Mouse (Mus musculus) cerebellum, adult 18-20 months (tissue): ENCODE results near the gene Eps15l1.
A peak's percentile ranks its signal among the peaks of the same experiment; 100 is the strongest.

Experiments used
- DNase-seq, 2 experiments: peaks; one replicate each; pipeline ENCODE4 v3.0.0; 2021

The Eps15l1 gene

DNA sequence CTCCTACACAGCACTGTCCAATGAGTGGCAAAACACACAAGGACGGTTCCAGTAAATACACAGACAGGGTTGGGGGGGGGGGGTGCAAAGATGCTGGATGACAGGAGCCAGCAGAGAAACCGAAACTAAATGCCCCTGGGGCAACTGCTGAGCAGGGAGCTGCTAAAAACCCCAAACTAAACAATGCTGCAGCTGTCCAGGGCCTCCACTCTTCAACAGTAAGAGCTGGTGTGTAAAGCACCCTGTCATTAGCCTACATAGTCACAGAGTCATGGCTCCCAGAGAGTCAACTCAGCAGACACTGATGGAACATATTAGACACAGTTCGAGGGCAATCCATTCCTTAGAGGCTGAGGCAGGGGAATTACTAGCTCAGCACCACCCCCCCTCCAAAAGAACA lies 11.8 kb downstream of the Eps15l1 start:
- DNase-seq: no peak

DNA sequence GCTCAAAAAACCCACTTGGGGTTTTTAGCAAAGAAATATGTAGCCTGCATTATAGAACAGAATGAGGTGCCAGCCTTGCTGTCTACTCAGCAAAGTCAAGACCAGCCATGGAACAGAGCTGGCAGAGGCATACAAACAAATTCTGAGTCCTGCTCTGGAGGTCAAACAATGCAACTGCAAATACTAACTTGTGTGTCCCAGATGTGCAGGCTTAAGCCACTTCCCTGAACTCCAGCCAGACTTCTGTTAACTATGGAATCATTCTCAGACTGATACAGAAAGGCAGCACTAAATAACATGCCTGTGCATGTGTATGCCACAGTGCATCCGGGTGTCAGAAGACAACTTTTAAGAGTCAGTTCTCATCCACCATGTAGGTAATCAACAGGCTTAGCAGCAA lies 13.4 kb downstream of the Eps15l1 start:
- no peak for DNase-seq

DNA sequence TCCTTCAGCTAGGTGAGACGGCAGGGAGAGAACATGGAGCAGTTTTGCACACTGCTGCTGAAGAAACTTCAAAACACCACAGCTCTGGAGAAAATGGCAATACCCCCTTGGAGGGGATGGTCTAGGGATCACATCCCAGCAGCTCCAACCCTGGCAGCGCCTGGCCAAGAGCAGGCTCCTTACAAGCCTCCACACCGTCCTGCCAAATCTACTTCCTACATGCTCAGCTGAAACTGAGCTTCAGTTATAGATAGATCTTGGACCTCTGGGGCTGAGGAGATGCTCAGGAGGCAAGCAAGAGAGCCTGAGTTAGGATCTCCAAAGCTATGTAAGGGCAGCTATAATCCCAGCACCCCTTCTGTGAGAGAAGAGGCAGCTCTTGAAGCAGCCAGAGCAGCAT lies 18.3 kb downstream of the Eps15l1 start:
- DNase-seq: no peak

DNA sequence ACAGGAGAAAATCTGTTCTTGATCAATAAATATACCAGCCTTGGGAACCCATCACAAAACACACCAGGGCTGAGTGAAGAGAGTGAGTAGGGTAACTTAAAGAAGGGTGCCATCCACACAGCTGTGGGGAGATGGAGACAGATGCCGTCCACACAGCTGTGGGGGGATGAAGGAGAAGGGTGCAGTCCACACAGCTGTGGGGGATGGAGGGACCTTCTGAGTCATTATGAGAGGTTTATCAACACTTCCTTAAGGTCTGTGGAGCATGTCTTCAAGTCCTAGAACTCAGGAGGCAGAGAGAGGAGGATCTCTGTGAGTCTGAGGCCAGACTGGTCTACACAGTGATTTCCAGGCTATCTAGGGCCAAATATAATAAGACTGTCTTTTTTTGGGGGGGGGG lies 19.9 kb downstream of the Eps15l1 start:
- no peak for DNase-seq

DNA sequence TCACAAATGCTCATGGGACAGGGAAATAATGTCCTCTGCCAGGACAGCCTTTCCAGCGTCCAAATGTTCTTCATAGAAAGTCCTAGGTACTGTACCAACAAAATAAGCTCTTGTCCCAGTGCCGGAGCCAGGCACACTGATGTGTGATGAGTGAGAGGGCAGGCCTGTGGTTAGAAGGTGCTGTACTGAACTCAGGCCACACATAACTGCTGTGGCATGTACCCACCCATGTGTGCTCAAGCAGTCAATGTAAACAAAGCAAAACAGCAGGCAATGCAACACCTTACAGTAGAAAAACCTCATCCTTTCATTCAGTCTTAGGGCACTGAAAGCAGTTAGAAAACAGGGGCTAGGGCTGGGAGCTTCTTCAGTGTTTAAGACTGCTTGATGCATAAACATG lies 35.5 kb downstream of the Eps15l1 start:
- DNase-seq: no peak

DNA sequence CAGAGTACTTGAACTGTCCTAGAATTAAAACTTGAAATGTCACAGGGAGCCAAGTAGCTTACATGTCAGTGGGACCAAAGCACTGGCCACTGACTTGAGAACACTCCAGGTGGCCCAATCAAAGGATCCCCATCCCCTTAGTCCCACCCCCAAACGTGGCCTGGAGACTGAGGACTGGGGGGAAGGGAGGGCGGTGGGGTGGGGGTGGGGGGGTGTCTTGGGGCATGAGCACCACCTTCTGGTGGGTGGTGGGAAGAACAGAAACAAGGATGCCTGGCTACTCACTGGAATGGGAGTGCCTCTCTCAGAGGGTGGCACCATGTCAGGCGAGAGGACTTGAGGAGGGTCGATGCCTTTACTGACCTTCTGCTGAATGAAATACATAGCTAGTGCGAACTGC lies 38.9 kb downstream of the Eps15l1 start:
- no peak for DNase-seq

DNA sequence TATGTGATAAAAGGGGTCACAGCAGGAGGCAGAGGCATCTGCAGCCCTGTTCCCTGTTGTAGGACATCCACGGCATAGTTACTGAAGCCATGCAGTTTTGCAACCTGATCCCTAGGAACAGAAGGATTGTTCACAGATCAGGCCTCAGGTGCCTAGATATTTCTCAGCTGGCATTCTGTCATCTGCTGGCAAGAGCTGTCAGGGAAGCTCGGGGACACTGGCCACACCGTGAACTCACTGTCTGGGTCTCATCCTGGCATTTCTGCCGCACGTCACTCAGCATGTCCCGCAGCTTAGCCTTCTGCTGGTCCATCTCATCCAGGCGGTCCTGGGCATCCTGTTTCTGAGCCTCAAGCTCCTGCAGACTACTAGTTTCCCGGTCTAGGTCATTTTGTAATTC lies 40.6 kb downstream of the Eps15l1 start:
- peak; percentile 53 to 70 for DNase-seq

DNA sequence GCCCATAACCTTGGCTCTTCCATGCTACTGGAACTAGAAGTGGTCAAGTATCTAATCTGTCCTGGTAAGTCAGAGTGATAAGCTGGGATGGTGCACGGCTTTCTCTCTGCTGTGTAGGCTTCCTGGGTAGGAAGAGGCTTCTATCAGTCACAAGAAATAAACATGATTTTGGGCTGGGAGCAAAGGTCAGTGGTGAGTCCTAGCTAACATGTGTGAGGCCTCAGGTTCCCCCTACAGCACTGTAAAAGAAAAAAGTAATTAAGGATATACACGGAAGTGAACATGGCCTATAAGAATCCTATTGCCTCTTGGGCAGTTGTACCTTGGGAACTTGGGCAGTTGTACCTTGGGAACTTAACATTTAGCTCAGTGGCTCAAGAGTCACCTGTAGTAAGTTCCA lies 44.4 kb downstream of the Eps15l1 start:
- no peak for DNase-seq

DNA sequence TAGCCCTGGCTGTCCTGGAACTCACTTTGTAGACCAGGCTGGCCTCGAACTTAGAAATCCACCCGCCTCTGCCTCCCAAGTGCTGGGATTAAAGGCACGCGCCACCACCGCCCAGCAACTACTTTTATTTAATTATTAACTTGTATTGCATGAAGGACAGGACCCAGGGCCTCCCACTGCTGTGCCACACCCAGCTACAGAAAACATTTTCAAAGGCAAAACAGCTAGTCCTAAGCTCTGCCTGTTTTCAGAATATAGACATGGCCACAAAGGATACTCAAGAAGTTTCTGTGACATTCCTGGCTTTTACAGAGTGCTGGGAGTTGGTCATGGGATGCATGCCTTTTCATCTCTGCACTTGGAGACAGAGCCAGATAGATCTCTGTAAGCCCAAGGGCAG lies 45.0 kb downstream of the Eps15l1 start:
- no peak for DNase-seq

DNA sequence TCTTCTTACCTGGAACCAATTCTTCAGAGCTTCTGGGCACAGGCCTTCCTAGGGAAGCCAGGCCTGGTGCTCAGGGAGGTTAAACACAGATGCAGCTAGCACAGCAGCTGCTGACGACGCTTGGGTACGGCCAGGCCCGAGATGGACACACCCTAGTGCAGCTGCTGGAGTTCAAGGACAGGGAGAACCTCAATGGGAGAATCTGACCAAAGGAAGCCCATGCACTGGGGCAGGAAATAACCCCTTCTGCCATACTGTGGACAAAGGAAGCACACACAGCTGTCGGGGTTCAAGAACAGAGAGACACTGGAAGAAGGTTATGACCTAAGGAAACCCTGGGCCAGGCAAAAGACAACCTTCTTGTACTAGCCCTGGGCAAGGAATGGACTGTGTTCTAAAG lies 46.1 kb downstream of the Eps15l1 start:
- no peak for DNase-seq

DNA sequence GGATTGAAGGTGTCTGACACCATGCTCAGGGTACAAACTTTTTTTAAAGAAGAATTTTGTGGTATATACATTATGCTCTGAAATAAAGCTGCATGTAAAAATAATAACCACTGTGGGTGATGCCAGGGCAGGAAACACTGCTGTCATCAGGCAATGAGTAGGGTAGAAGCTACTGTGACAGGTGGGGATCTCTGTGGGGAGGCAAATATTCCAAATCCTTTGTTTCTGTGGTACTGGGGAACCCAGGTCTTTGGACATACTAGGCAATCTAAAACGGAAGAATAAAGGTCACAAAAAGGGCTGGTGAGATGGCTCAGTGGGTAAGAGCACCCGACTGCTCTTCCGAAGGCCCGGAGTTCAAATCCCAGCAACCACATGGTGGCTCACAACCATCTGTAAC lies 48.9 kb downstream of the Eps15l1 start:
- peak; percentile 26 to 35 for DNase-seq

DNA sequence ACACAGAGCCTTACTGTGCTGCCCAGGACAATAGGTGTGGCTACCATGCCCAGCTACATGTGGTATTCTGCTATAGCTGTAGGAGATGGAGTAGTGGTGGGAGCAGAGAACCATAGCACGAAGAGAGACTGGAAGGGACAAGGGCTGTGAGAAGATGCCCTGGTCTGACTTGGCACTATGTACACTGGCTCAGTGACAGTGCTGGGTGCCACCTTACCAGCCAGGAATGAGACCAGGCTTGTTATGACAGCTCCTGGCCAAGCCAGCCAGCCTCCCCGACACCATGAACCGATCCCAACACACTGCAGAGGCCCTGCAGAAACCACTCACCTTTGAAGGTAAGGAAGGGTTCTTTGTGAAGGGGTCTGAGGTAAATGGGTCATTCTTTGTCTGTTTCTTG lies 49.9 kb downstream of the Eps15l1 start:
- DNase-seq: no peak

DNA sequence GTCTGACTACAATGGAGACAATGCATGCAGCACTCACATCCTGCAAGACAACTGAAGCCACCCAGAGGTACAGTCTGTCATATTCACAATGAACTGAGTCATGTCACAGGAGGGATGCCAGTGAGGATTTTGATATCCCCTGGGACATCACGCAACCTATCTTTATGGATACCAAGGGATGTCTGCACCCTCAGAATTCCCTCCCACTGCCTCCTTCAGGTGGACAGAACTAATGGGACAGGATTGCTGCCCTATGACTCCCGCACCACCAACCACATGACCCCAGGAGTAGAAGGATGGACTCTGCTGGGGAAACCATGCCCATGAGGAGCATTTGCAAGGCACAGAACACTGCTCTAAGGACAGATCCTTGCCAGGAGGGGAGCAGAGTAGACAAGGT lies 54.8 kb downstream of the Eps15l1 start:
- DNase-seq: no peak

DNA sequence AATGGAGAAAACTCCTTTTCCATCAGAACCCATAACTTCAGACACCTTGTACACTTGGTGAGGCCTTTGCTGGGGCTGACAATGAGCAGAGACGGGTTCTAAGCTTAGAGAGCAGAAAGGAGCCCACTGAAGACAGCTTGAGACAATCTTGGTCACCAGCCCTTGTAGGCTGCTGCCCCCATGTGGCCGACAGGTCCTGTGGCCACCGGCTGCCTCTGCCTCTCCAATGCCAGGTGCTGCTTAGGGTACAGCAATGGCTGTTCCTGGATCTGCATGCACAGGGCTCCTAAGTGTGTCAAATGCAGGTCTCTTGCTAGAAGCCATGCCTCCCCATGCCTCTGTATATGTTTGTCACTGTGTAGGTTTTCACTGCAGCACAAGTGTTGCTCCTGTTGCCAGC lies 55.4 kb downstream of the Eps15l1 start:
- DNase-seq: peak; percentile 67 to 73

DNA sequence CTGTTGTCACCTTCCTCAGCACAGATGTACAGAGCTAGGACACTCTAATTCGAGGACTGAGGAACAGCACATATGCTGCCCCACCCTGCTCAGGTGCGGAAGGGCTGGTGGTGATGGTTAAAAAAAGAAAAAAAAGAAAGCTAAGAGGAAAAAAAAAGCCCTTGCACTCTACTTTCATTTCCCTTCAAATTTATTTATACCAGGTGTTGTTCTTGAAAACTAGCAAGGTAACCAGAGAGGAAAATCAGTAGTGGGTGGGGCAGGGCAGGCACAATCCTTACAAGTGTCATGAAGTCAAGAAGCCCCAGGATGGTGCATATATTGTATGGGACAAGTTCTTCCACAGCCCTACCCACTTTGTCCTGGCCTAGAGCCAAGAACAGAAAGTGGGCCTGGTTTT lies 56.2 kb downstream of the Eps15l1 start:
- no peak for DNase-seq

DNA sequence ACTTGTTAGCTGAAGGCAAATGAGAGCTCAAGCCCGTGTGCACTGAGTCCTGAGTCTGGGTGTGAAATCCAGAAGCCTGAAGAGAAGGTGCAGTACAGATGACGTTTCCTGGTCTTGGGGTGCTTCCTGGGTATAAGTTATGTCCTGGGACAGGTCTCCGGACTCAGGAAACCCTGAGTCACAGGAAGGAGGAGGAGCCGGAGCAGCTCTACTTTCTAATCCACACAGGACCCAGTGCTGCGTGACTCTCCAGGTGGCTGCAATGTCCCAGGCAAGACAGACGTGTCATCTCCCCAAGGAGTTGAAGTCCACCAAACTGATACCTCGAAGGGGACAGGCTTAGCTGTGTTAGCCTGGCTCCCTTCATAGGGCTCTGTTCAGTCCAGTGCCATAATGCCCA lies 57.8 kb downstream of the Eps15l1 start:
- DNase-seq: no peak

DNA sequence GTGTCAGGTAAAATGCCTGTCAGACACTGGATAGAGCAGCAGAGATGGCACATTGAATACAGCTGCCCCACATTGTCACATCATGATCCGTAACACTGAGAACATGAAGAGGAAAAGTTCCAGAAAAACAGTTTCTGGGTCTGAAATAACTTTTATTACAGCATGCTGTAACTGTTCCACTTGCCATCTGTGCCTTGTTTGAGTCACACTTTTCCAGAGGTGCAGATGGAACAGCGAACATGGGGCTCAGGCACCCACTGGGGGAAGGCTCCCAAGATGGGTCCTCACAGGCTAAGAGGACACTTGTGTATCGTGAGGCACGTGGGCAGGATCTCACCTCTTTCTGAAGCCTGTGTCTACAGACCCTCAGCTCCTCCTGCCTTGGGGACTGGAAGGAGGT lies 58.5 kb downstream of the Eps15l1 start:
- DNase-seq: no peak

DNA sequence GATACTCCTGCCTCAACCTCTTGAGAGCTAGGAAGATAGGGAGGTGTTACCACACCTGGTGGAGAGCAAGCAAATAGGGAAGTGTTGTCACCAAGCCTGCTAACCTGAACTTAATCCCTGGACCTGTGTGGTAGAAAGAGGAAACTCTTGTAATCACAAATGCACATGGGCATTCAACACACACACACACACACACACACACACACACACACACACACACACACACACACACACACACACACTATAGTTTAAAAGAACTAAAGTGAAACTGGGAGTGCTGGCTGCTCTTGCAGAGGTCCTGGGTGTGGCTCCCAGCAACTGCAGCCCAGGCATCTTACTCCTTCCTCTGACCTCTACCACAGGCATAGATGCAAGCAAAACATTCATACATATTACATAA lies 61.1 kb downstream of the Eps15l1 start:
- no peak for DNase-seq

DNA sequence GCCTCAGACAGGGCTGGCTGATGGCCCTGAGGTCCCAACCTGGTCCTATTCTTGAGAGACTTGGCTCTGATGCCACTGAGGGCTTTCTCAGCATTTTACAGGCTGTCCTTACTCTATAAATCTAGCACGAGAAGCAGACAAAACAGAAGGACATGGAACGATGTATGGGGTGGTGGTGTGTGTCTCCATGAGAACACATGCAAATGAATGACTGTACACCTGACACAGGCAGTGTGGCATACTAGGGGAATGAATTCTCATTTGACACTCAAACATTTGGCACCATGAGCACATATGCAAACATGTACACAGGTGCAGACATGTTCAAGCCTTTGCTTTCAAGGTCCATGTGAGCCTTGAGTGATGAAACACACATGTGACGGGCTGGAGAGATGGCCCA lies 64.7 kb downstream of the Eps15l1 start:
- DNase-seq: no peak

DNA sequence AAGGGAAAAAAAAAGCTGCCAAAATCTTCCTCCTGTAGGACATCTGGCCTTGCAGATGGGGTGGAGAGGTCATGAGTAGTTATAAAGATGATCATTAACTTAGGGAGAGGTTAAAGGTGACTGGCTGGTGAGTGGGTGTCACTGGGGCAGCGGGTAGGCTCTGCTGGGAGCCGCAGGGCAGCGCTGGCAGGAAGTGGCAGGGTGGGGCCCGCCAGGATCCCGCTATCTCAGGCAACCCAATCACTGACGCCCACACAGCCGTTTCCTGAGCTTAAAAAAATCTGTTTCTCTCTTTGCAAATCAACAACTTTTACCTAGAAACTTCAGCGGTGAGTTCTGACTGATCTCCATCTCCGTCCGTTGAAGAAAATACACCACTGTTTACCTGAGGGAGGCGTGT lies 67.0 kb downstream of the Eps15l1 start:
- DNase-seq: no peak

DNA sequence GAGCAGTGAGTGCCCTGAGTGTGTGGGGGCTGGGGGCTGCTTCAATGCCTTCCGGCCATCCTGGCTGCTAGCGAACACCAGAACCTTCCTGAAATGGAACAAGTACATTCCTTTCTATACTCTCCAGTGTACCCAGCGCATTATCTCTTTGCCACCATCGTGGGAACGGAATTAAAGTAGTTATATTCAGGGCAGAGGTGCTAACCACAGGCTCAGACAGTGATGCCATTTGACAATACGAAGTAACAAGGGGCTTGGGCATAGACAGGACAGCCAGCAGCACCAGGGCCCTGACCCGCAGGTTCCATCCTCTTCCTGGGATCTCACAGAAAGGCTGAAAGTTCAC lies 67.6 kb downstream of the Eps15l1 start:
- DNase-seq: no peak

DNA sequence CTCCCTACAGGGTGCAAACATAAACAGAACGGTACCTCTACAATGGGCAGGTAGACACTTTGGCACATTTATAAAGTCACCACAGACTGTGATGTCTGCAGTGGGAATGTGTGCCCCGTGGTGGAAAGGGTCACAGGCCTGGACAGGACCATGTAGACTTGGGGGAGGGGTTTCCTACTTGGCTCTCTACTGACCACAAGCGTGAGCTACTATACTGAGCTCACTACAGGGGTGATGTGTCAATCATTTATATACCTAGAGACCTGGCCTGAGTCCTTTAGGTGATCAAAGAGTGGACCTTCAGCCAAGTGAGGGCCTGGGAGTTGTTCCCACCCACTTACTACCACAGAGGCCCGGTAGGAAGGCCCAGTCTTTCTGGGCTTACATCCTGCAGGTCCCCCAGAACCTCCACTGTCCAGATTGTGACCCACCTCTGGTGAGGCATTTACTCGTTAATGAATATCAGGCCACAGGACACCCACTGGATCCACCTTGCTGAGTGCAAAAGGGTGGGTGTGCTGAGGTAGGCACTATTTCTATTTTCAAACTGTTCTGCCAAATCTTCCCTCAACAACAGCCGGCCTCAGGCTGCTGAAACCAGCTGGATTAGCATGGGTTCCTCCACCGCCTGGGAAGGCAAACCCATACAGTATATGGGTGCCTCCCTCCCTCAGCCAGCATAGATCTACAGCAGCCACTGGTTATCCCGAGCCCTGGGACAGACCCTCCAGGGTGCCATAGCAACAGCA lies 68.1 kb downstream of the Eps15l1 start:
- no peak for DNase-seq

DNA sequence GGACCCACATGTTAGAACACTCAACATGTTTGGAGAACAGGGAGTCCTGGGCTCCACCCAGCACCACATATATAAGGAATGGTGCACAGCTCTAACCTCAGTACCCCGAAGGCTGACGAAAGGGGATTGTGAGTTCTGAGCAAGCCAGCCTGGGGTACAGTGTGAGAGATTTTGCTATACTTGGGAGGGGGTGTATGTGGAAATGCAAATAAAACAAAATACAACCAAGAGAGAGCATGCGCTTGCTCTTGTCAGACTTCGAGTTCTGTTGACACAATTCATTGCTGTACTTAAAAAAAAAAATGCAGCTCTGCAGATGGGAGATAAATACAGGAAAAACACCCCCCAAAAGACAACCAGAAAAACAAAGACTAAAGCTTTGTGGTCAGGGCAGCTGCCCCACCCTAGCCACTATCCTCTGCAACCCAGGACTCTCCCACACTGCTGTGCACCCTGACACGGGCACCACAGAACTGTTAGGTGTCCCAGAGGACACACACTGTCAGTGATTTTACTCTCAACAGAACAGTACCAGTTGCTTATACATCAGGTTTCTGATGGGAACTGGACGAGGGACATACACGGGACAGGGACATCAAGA lies 69.8 kb downstream of the Eps15l1 start:
- no peak for DNase-seq

DNA sequence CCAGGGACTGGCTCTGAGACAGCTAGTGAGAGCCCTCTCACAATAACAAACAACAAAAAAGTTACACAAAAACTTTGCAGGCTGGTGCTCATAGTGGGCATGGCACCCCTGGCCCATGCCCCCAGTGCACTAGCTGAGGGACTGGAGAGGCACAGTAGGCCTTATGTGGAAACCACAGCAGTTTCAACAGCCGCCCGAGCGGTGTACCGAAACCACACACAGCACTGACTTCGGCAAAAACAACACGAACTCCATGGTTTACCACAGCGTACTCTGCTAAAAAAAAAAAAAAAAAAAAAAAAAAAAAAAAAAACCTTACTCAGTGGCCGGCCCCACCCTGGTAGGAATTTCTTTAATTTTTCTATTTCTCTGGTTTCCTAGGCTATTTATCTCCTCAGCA lies 70.5 kb downstream of the Eps15l1 start:
- no peak for DNase-seq

DNA sequence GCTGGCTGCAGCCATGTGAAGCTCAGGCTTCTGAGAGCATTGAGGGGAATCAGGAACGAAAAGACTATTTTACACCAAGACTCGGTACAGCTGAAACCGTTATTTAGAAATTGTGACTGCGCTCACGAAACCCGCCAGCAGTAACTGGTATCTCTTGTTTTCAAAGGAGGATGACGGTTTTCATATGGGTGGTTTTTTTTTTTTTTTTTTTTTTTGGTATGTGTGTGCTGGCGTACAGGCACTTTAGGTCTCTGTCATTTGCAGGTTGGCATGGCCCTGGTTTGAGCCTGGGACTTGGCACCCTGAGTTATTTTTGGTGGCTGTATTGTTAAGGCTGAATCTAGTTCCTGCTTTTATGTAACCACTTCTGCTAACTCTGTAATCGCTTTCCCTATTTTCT lies 71.4 kb downstream of the Eps15l1 start:
- no peak for DNase-seq
